Mouse (Mus musculus): ENCODE results near the gene Gm49395.

DNA sequence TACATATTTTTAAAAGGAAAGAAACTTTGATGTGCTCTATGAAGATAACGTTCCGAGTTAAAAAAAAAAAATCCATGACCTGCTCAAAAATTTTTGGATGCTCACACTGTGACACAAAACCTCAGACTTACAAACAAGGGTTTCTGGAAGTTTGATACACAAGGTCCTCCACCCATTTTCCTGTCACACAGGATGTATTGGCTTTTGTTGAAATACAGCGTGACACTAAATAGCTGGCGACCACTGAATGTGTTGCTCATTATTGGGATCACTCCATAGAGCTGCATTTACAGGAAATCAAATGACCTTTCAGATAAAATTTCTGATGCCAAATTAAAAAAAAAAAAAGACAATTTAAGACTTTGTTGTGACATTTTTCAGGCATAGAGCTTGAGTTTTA lies 23.4 kb upstream of the Gm49395 start:
- no peak for TF ChIP-seq UBTF (IDR thresholded peaks at IDR 0.05; ENCODE audit: low read depth, low read length)
- no peak for TF ChIP-seq ETS1 (conservative IDR thresholded peaks at IDR 0.05; ENCODE audit: low read depth, low read length)
- no peak for TF ChIP-seq EP300 (IDR thresholded peaks at IDR 0.05; ENCODE audit: low read length)
- TF ChIP-seq USF1 (IDR thresholded peaks at IDR 0.05; ENCODE audit: low read depth, low read length) = no peak
- TF ChIP-seq MAX (IDR thresholded peaks at IDR 0.05; ENCODE audit: low read length) = no peak
- no peak for TF ChIP-seq POLR2A (IDR thresholded peaks at IDR 0.05; ENCODE audit: low read depth, low read length)
- no peak for TF ChIP-seq USF2 (conservative IDR thresholded peaks at IDR 0.05; ENCODE audit: low read depth, low read length)
